Mouse (Mus musculus): ENCODE data around the gene Slc40a1. TPM values are rescaled to one million over a fixed set of nuclear protein-coding genes. Genes with fewer than 3 reads are reported as not detected.

Slc40a1 gene
- total and polyA plus RNA-seq, 3 experiments = 36.8 to 74.7 TPM; not detected in 1

DNA sequence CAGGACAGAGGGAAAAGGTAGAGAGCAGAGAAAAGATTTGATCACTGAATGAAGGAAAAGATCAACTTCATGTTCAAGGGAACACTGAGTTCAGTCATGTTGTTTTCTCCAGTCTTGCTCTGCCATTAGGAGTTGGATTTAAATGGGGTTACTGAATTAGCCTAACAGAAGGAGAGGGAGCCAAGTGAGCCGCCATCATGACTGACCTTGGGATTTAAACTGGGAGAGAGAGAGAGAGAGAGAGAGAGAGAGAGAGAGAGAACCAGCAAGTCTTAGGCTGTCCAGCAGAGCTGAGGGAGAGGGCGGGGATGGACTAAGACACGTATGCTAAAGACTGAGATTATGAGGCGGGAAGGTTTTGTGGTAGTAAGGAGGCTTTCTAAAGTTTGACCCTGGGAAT lies 12.1 kb downstream of the Slc40a1 start:
- DNase-seq (ENCODE audit: low read depth, low spot score) = no peak

DNA sequence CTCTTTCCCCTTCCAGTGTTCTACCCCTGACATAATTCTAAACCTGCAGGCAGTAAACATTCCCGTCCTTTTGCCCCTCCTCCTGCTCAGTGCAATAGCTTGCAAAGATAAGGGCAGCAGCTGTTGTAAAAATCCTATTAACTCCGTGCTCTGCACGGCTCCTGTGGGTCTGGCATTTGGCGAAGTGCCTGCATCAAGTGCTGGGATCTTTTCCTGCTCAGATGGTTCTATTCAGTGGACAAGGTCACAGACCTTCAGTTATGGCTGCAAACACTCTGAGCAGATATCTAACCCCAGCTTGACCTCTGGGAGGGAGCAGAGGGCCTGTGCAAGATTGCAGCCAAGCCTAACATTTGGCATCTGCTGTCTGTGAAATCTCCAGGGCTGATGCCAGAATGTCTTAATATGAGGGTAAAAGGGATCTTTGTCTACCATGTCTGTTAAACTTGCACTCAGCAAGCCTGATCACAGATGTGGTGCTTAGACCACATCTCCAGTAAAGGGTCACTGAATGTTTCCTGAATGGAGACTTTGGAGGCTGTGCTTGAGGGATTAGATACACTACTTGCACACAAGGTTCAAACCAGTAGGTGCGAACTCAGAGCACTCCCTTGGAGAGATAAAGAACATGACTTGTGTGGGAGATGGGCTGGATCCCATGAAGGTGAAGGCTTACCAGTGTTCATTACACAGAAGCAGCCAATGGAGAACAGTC lies 21.1 kb downstream of the Slc40a1 start:
- Histone ChIP-seq H3K36me3 (ENCODE audit: control insufficient read depth in 1 of 2, insufficient read depth in 2 of 2, low read length in 2 of 2) (peaks cover 0 to 12% of the 10 kb centered on the region in 2 experiments; a peak in 2 of 4 replicates), H3K9ac (ENCODE audit: control insufficient read depth, low read depth, low read length, poor library complexity, severe bottlenecking) (no peak overlapping the region), H3K9me3 (replicated peaks; ENCODE audit: insufficient read depth, low read length) (no peaks in the 10 kb centered on the region), H3K79me2 (ENCODE audit: control insufficient read depth, insufficient read depth, low read length, poor library complexity) (no peaks in the 10 kb centered on the region), H3K4me3 (ENCODE audit: control insufficient read depth in 1 of 2, insufficient read depth in 1 of 2, low read depth in 2 of 2, low read length in 2 of 2) (no peak overlapping the region), H3K27ac (ENCODE audit: control insufficient read depth, low read depth, low read length) (no peak overlapping the region), H3K27me3 (ENCODE audit: control insufficient read depth in 1 of 2, insufficient read depth in 2 of 2, low read length in 2 of 2) (no peaks in the 10 kb centered on the region), H3K4me1 (ENCODE audit: control insufficient read depth in 1 of 2, insufficient read depth in 2 of 2, low read length in 2 of 2) (no peaks in the 10 kb centered on the region)
- DNase-seq (ENCODE audit: low read depth, low spot score) = no peak
- TF ChIP-seq GATA1 (IDR thresholded peaks at IDR 0.05; ENCODE audit: low read depth, low read length) = no peak
- no peak for TF ChIP-seq ELF1 (IDR thresholded peaks at IDR 0.05; ENCODE audit: low read depth, low read length)
- no peak for TF ChIP-seq HCFC1 (IDR thresholded peaks at IDR 0.05; ENCODE audit: low read depth, low read length)
- TF ChIP-seq E2F4 (IDR thresholded peaks at IDR 0.05; ENCODE audit: borderline replicate concordance, low read depth, low read length) = no peak
- TF ChIP-seq NRF1 (IDR thresholded peaks at IDR 0.05; ENCODE audit: insufficient read depth, low read depth, low read length, poor library complexity, severe bottlenecking) = no peak
- TF ChIP-seq MAX (IDR thresholded peaks at IDR 0.05; ENCODE audit: low read length) = no peak
- no peak for TF ChIP-seq ZMIZ1 (IDR thresholded peaks at IDR 0.05; ENCODE audit: low read depth, low read length)
- no peak for TF ChIP-seq NELFE (IDR thresholded peaks at IDR 0.05; ENCODE audit: low read depth, low read length)
- no peak for TF ChIP-seq TBP (IDR thresholded peaks at IDR 0.05; ENCODE audit: low read depth, low read length)
- no peak for TF ChIP-seq ZKSCAN1 (IDR thresholded peaks at IDR 0.05; ENCODE audit: low read depth, low read length)
- TF ChIP-seq POLR2AphosphoS5 (IDR thresholded peaks at IDR 0.05; ENCODE audit: borderline replicate concordance, low read depth, low read length) = no peak
- no peak for TF ChIP-seq POLR2A (IDR thresholded peaks at IDR 0.05; ENCODE audit: control insufficient read depth in 1 of 2, insufficient read depth in 1 of 2, low read depth in 1 of 2, low read length in 2 of 2, poor library complexity in 1 of 2)
- TF ChIP-seq ETS1 (IDR thresholded peaks at IDR 0.05; ENCODE audit: low read depth, low read length) = no peak
- no peak for TF ChIP-seq TCF12 (IDR thresholded peaks at IDR 0.05; ENCODE audit: low read depth, low read length)
- no peak for TF ChIP-seq CHD1 (IDR thresholded peaks at IDR 0.05; ENCODE audit: low read depth, low read length)
- TF ChIP-seq POLR2AphosphoS2 (IDR thresholded peaks at IDR 0.05; ENCODE audit: low read length) = no peak
- TF ChIP-seq BHLHE40 (IDR thresholded peaks at IDR 0.05; ENCODE audit: borderline replicate concordance, low read depth, low read length) = no peak
- TF ChIP-seq SMC3 (IDR thresholded peaks at IDR 0.05; ENCODE audit: low read depth, low read length) = no peak
- no peak for TF ChIP-seq RAD21 (IDR thresholded peaks at IDR 0.05; ENCODE audit: low read depth, low read length)

More for the DNA sequence above, 12.1 kb downstream of the Slc40a1 start:
- no peak overlapping the region for H3K27ac ChIP-seq (ENCODE audit: control insufficient read depth, low read depth, low read length)
- H3K9ac ChIP-seq (ENCODE audit: control insufficient read depth, low read depth, low read length, poor library complexity, severe bottlenecking) = no peak overlapping the region
- H3K79me2 ChIP-seq (ENCODE audit: control insufficient read depth, insufficient read depth, low read length, poor library complexity) = no peaks in the 10 kb centered on the region
- no peak overlapping the region for H3K4me3 ChIP-seq (ENCODE audit: control insufficient read depth in 1 of 2, insufficient read depth in 1 of 2, low read depth in 2 of 2, low read length in 2 of 2)
- no peaks in the 10 kb centered on the region for H3K4me1 ChIP-seq (ENCODE audit: control insufficient read depth in 1 of 2, insufficient read depth in 2 of 2, low read length in 2 of 2)
- TF ChIP-seq USF1 (IDR thresholded peaks at IDR 0.05; ENCODE audit: low read depth, low read length) = no peak
- TF ChIP-seq MAFK (IDR thresholded peaks at IDR 0.05; ENCODE audit: borderline replicate concordance, low read depth, low read length) = no peak
- TF ChIP-seq SMC3 (IDR thresholded peaks at IDR 0.05; ENCODE audit: low read depth, low read length) = no peak
- no peaks in the 10 kb centered on the region for H3K27me3 ChIP-seq (ENCODE audit: control insufficient read depth in 1 of 2, insufficient read depth in 2 of 2, low read length in 2 of 2)
- H3K9me3 ChIP-seq (replicated peaks; ENCODE audit: insufficient read depth, low read length) = no peaks in the 10 kb centered on the region
- H3K36me3 ChIP-seq (ENCODE audit: control insufficient read depth in 1 of 2, insufficient read depth in 2 of 2, low read length in 2 of 2) = peaks cover 0 to 36% of the 10 kb centered on the region in 2 experiments; a peak in 3 of 4 replicates

Data from MEL (cell line).